Mouse (Mus musculus) midbrain, embryonic 12.5 days (tissue): ENCODE measurements around the gene Def8. TPM values are rescaled to one million over a fixed set of nuclear protein-coding genes. Genes with fewer than 3 reads are reported as not detected.

Experiments
- ATAC-seq: fragments of 200-750 bp; cut with Nextera tagmentation; 2 replicates; pipeline ENCODE4 v1.8.0; 2017; ENCODE audit warnings: low read depth, moderate TSS enrichment, moderate library complexity; ENCODE audit not compliant: low FRiP score
- H3K27ac ChIP-seq: fragments of 300-500 bp; sonication (generic); replicated peaks from 2 replicates; pipeline ENCODE4 v1.5.1; 2016; ENCODE audit warnings: mild to moderate bottlenecking
- H3K27me3 ChIP-seq: fragments of 300-500 bp; sonication (generic); 2 replicates; pipeline ENCODE4 v1.6.1; 2016; ENCODE audit warnings: mild to moderate bottlenecking
- H3K36me3 ChIP-seq: fragments of 300-500 bp; sonication (generic); 2 replicates; pipeline ENCODE4 v1.6.1; 2016
- H3K4me1 ChIP-seq: fragments of 300-500 bp; sonication (generic); 2 replicates; pipeline ENCODE4 v1.6.1; 2016
- H3K4me2 ChIP-seq: fragments of 300-500 bp; sonication (generic); replicated peaks from 2 replicates; pipeline ENCODE4 v1.6.1; 2016; ENCODE audit warnings: mild to moderate bottlenecking, moderate library complexity
- H3K4me3 ChIP-seq: fragments of 300-500 bp; sonication (generic); 2 replicates; pipeline ENCODE4 v1.5.1; 2016; ENCODE audit warnings: mild to moderate bottlenecking
- H3K9ac ChIP-seq: fragments of 300-500 bp; sonication (generic); replicated peaks from 2 replicates; pipeline ENCODE4 v1.6.1; 2016; ENCODE audit warnings: mild to moderate bottlenecking, moderate library complexity
- H3K9me3 ChIP-seq: fragments of 300-500 bp; sonication (generic); 2 replicates; pipeline ENCODE4 v1.6.1; 2016; ENCODE audit warnings: mild to moderate bottlenecking
- WGBS: fragments of 180-500 bp; shearing (Covaris S2); methylation state at CpG from one replicate; pipeline ENCODE4 v1.1.7; 2016; 5-methylcytosine and 5-hydroxymethylcytosine counted together
- polyA plus RNA-seq: library from polyadenylated mRNA; unstranded; fragments of >200 nt; fragmentation: Nextera tagmentation; extraction: Ambion mirVana; gene quantifications from 2 replicates; pipeline ENCODE4 v1.2.1, GENCODE M21; 2016

Def8 gene
- polyA plus RNA-seq, 1 experiment from 2014 or later = 44.0 TPM

DNA sequence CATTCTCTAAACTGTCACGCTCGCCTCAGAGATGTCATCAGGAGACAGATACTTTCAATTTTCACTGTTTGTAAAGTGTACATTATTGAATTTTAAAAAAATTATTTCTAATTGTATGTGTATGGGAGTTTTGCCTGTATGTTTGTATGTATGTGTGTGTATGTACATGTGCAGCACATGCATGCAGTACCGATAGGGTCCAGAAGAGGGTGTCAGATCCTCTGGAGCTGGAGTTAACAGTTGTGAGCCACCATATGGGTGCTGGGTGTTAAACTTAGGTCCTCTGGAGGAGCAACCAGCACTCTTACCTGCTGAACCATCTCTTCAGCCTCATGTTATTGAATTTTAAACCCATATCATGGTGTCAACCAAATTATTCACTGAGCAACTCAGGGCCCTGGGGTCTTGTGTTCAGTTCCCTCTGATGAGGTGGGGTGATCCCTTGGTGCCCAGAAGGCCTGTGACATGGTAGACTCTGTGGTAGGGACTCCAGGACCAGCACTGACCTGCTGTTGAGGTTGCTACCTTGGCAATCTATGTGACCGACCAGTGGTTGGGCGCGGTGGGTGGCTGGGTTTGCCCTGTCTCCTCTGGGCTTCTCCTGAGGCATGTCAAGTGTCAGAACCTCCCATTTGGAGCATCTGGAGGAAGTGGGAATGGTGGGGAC, 80.6 kb downstream of the Def8 start:
- ATAC-seq = no peak
- H3K36me3 ChIP-seq = peaks cover 100% of the 10 kb centered on the region

DNA sequence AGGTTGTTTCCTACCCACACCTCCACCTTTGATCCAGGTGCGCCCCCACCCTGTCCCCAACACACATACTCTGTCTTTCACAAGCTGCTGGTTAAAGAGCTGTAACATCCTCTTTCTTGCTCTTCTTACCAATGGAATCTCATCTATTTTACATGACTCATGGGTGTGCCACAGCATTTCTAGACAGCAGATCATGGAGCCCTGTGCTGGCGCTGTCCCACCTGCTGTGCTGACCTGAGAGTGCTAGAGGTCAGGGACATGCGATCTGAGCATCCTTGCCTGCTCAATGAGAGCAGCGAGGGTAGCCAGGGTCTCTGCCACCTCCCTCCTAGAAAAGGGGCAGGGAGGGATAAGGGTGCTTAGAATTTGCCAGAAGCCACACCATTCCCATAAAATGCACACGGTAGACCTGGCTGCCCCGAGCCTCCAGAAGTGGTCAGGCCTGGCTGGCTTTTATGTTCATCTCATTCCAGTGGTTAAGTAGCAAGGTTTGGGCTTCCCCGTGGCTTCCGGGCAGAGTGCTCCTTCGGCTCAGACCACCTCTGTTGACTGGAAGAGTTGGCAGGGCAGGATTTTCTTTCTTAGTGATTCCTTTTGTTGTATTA, 81.4 kb downstream of the Def8 start:
- H3K9me3 ChIP-seq = 0 out of 2 replicates have a peak, but pooled peaks cover 4% of the 10 kb centered on the region

More for the DNA sequence above, 80.6 kb downstream of the Def8 start:
- Histone ChIP-seq H3K4me2 (no peak overlapping the region), H3K9ac (no peak overlapping the region), H3K27ac (no peak overlapping the region), H3K9me3 (0 out of 2 replicates have a peak, but pooled peaks cover 4% of the 10 kb centered on the region), H3K4me1 (no peaks in the 10 kb centered on the region), H3K4me3 (no peak overlapping the region), H3K27me3 (no peaks in the 10 kb centered on the region)
- WGBS = 96% methylated on average over 6 of the region's 6 CpGs

DNA sequence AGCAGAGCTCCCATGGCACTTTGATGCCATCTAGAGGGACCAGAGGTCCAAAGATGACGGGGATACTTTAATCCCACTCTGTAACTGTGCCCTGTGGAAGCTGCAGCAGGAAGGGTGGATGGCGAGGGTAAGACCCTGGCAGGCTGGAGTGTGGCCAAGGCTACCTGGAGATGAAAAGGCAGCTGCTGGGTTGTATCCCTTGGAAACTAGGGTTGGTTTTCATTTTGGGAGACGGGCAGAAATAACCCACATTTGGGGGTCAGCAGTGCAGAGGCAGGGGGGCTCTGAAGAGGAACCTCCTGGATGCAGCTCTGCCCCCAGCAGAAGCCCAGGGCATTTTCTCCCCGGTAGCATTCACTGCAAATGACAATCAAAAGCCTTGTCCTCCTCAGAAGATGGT, 81.9 kb downstream of the Def8 start:
- ATAC-seq = no peak
- 0 out of 2 replicates have a peak, but pooled peaks cover 4% of the 10 kb centered on the region for H3K9me3 ChIP-seq
- H3K4me3 ChIP-seq = no peak overlapping the region
- peaks cover 99% of the 10 kb centered on the region for H3K36me3 ChIP-seq
- H3K4me1 ChIP-seq = no peaks in the 10 kb centered on the region
- no peak overlapping the region for H3K4me2 ChIP-seq
- H3K9ac ChIP-seq = no peak overlapping the region
- WGBS = 84% methylated on average over 4 of the region's 4 CpGs
- no peaks in the 10 kb centered on the region for H3K27me3 ChIP-seq
- no peak overlapping the region for H3K27ac ChIP-seq

More for the DNA sequence above, 81.4 kb downstream of the Def8 start:
- Histone ChIP-seq H3K9ac (no peak overlapping the region), H3K4me2 (no peak overlapping the region), H3K27ac (no peak overlapping the region), H3K36me3 (peaks cover 100% of the 10 kb centered on the region), H3K4me1 (no peaks in the 10 kb centered on the region), H3K27me3 (no peaks in the 10 kb centered on the region), H3K4me3 (no peak overlapping the region)
- no peak for ATAC-seq
- WGBS = 89% methylated on average over 9 of the region's 9 CpGs

DNA sequence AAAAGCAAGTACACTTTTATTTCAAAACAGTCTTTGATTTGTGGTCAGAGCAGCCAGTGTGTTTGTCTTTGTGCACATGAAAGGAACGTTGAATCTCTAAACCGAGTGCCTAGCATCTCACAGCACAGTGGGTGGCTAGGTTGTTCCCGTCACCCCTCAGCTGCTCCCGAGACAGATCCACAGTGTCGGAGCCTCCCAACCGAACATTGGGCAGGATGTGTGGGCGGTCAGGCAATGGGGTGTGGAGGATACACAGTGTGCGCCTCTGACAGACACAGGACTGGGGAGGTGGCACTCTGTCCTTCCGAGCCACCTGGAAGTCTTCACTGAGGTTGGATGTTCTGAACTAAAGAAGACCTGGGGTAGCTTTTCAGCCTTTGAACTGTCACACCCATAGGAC, 82.4 kb downstream of the Def8 start:
- H3K4me3 ChIP-seq = no peak overlapping the region
- H3K9ac ChIP-seq = no peak overlapping the region
- H3K27ac ChIP-seq = no peak overlapping the region
- no peaks in the 10 kb centered on the region for H3K27me3 ChIP-seq
- no peaks in the 10 kb centered on the region for H3K4me1 ChIP-seq
- 88% methylated on average over 9 of the region's 9 CpGs for WGBS
- 0 out of 2 replicates have a peak, but pooled peaks cover 4% of the 10 kb centered on the region for H3K9me3 ChIP-seq
- ATAC-seq = no peak
- H3K4me2 ChIP-seq = no peak overlapping the region
- H3K36me3 ChIP-seq = peaks cover 99% of the 10 kb centered on the region

DNA sequence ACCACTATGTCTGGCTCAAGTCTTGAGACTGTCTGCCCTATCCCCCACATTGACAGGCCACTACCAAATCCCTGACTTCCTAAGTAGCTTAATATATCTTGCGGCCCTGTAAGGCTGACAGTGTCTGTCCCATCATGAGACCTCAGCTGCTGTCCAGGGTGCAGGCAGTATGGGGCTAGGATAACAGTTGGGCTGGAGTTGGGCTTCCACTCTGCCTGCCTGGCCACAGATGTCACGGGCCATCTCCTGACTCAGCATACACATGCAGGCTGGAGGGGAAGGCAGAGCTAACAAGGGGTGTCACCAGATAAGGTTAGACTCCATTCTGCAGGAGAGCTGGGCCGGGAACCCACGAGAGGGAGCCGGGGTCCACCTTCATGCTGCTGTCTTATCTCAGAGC, 83.8 kb downstream of the Def8 start:
- ATAC-seq = no peak
- no peak overlapping the region for H3K27ac ChIP-seq
- H3K27me3 ChIP-seq = no peaks in the 10 kb centered on the region
- peaks cover 86% of the 10 kb centered on the region for H3K36me3 ChIP-seq
- no peak overlapping the region for H3K9ac ChIP-seq
- H3K9me3 ChIP-seq = 0 out of 2 replicates have a peak, but pooled peaks cover 4% of the 10 kb centered on the region
- no peak overlapping the region for H3K4me2 ChIP-seq
- 97% methylated on average over 5 of the region's 5 CpGs for WGBS
- H3K4me1 ChIP-seq = no peaks in the 10 kb centered on the region
- no peak overlapping the region for H3K4me3 ChIP-seq

DNA sequence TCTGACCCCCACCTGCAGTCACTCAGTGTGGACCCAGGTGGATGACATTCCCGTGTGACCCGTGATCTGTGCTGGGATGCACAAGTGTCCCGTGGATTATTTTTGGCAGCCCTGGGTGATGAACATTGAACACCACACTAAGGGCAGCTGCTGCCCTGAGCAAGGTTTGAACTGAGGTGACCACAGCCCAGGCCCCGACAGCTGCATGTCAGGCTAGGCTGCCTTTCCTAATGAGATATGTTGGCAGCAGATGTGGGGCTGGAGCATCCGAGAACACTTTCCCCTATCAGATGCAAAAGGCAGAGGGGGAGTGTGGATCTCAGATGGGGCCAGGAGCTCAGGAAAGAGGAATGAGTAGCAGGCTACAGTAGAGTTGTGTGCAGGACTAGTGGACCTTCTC, 87.5 kb downstream of the Def8 start:
- peaks cover 49% of the 10 kb centered on the region for H3K36me3 ChIP-seq
- no peak for ATAC-seq
- peaks cover 13% of the 10 kb centered on the region; the same call in 1 of the 2 replicates for H3K27me3 ChIP-seq
- WGBS = 83% methylated on average over 5 of the region's 5 CpGs
- H3K9ac ChIP-seq = no peak overlapping the region
- H3K27ac ChIP-seq = no peak overlapping the region
- H3K9me3 ChIP-seq = no peaks in the 10 kb centered on the region
- H3K4me2 ChIP-seq = no peak overlapping the region
- peaks cover 22% of the 10 kb centered on the region for H3K4me1 ChIP-seq
- no peak overlapping the region for H3K4me3 ChIP-seq

Other genes with a start within 250 kb of the Def8 start
- 0.56 TPM in 2 replicates for gene Dpep1, start 237.3 kb upstream of the Def8 start, polyA plus RNA-seq
- 158 and 171 TPM in 2 replicates for gene Chmp1a, start 210.8 kb upstream of the Def8 start, polyA plus RNA-seq
- gene Spata33, start 210.7 kb upstream of the Def8 start, polyA plus RNA-seq = 5.9 and 6.5 TPM in 2 replicates
- gene Cdk10, start 198.7 kb upstream of the Def8 start, polyA plus RNA-seq = 34.1 and 35.6 TPM in 2 replicates
- 2.4 and 2.8 TPM in 2 replicates for gene Spata2l, start 187.3 kb upstream of the Def8 start, polyA plus RNA-seq
- gene Zfp276, start 169.3 kb upstream of the Def8 start, polyA plus RNA-seq = 28.2 and 29.3 TPM in 2 replicates
- 39.3 and 43.7 TPM in 2 replicates for gene Vps9d1, start 169.2 kb upstream of the Def8 start, polyA plus RNA-seq
- 29.6 and 31.6 TPM in 2 replicates for gene Fanca, start 105.0 kb upstream of the Def8 start, polyA plus RNA-seq
- 27.7 and 28.6 TPM in 2 replicates for gene Spire2, start 90.8 kb upstream of the Def8 start, polyA plus RNA-seq
- 202 and 232 TPM in 2 replicates for gene Tcf25, start 49.8 kb upstream of the Def8 start, polyA plus RNA-seq
- 0.09 and 0.24 TPM in 2 replicates for gene Mc1r, start 16.4 kb upstream of the Def8 start, polyA plus RNA-seq
- 1,098 and 1,155 TPM in 2 replicates for gene Tubb3, start 12.1 kb upstream of the Def8 start, polyA plus RNA-seq
- gene Afg3l1, start 54.4 kb downstream of the Def8 start, polyA plus RNA-seq = 63.0 and 72.2 TPM in 2 replicates
- gene Dbndd1, start 91.9 kb downstream of the Def8 start, polyA plus RNA-seq = 43.2 and 46.4 TPM in 2 replicates
- gene Gas8, start 95.3 kb downstream of the Def8 start, polyA plus RNA-seq = 38.9 and 41.7 TPM in 2 replicates
- gene Rhou, start 230.4 kb downstream of the Def8 start, polyA plus RNA-seq = 8.3 and 8.4 TPM in 2 replicates